Mouse (Mus musculus) kidney, postnatal 0 days (tissue): ENCODE measurements at regions not wholly inside any gene's neighbourhood (a gene's known extent, or its start where the extent isn't known, plus 50 kb on each side); places are given as distances from the start of the nearest gene placed in this dataset.

ENCODE experiments used
- ATAC-seq: fragments of 200-750 bp; cut with Nextera tagmentation; replicated peaks from 2 replicates; pipeline ENCODE4 v1.8.0; 2017; ENCODE audit warnings: low read depth, moderate number of reproducible peaks, moderate TSS enrichment, moderate library complexity; ENCODE audit not compliant: low FRiP score
- DNase-seq: peaks from one replicate; pipeline ENCODE4 v3.0.0-alpha.2; 2016; ENCODE audit warnings: low spot score
- H3K27ac ChIP-seq: fragments of 300-500 bp; sonication (generic); 2 replicates; pipeline ENCODE4 v1.5.1; 2014; ENCODE audit warnings: mild to moderate bottlenecking
- H3K27me3 ChIP-seq: fragments of 300-500 bp; sonication (generic); 2 replicates; pipeline ENCODE4 v1.6.1; 2014; ENCODE audit warnings: low read length, mixed read lengths; ENCODE audit not compliant: insufficient read depth
- H3K36me3 ChIP-seq: fragments of 300-500 bp; sonication (generic); 2 replicates; pipeline ENCODE4 v1.6.1; 2014; ENCODE audit warnings: low read length, mixed read lengths; ENCODE audit not compliant: insufficient read depth
- H3K4me1 ChIP-seq: fragments of 300-500 bp; sonication (generic); replicated peaks from 2 replicates; pipeline ENCODE4 v1.6.1; 2014; ENCODE audit warnings: antibody characterized with exemption, low read length, mixed read lengths; ENCODE audit not compliant: insufficient read depth
- H3K4me2 ChIP-seq: fragments of 300-500 bp; sonication (generic); 2 replicates; pipeline ENCODE4 v1.6.1; 2014; ENCODE audit warnings: mild to moderate bottlenecking, low read length, moderate library complexity, mixed read lengths
- H3K4me3 ChIP-seq: fragments of 300-500 bp; sonication (generic); replicated peaks from 2 replicates; pipeline ENCODE4 v1.5.1; 2014; ENCODE audit warnings: low read depth, low read length
- H3K9ac ChIP-seq: fragments of 300-500 bp; sonication (generic); 2 replicates; pipeline ENCODE4 v1.6.1; 2014; ENCODE audit warnings: low read depth, low read length
- H3K9me3 ChIP-seq: fragments of 300-500 bp; sonication (generic); replicated peaks from 2 replicates; pipeline ENCODE4 v1.6.1; 2016; ENCODE audit warnings: low read length, inconsistent platforms, mixed read lengths
- CTCF ChIP-seq: IDR thresholded peaks from 2 replicates; pipeline ENCODE4 v1.5.1; 2016; ENCODE audit warnings: antibody characterized with exemption, low read depth, mild to moderate bottlenecking, moderate library complexity
- WGBS: fragments of 180-500 bp; shearing (Covaris S2); extraction: QIAGEN DNeasy Blood & Tissue Kit; methylation state at CpG from one replicate; pipeline ENCODE4 v1.1.7; 2014; 5-methylcytosine and 5-hydroxymethylcytosine counted together

GRCm38 (mm10) chr17:48774172-48774890 is 157.8 kb upstream of the Lrfn2 start:
- no peak for TF ChIP-seq CTCF
- no peak overlapping the region for H3K4me3 ChIP-seq

DNA sequence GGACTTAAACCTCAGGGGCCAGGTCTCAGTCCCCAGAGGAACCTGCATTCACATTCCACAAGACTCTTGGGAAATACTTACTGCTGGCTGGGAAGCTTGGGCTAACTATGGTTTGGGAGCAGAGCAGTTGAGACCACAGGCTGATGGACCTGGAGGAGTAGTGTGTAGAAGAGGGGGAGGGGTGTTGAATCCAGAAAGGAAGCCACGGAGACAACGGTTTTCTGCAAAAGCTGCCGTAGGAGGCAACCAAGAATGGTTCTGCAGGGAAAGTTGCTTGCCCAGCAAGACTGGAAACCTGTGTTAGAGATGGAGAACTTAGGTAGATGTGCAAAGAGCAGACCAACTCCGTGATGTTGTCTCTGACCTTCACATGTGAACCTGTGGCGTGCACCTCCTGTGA is 156.7 kb upstream of the Lrfn2 start:
- no peaks in the 10 kb centered on the region for H3K36me3 ChIP-seq
- no peaks in the 10 kb centered on the region for H3K9me3 ChIP-seq
- ATAC-seq (no peak), DNase-seq (no peak)
- no peak overlapping the region for H3K4me2 ChIP-seq
- no peaks in the 10 kb centered on the region for H3K4me1 ChIP-seq
- no peaks in the 10 kb centered on the region for H3K27me3 ChIP-seq
- no peak overlapping the region for H3K27ac ChIP-seq
- H3K4me3 ChIP-seq: no peak overlapping the region
- WGBS: 69% methylated on average over 5 of the region's 5 CpGs
- no peak overlapping the region for H3K9ac ChIP-seq
- TF ChIP-seq CTCF: no peak

More at GRCm38 (mm10) chr17:48774172-48774890, 157.8 kb upstream of the Lrfn2 start:
- Histone ChIP-seq H3K4me1 (no peaks in the 10 kb centered on the region), H3K9me3 (no peaks in the 10 kb centered on the region), H3K4me2 (no peak overlapping the region), H3K27ac (no peak overlapping the region), H3K27me3 (no peaks in the 10 kb centered on the region), H3K9ac (no peak overlapping the region), H3K36me3 (no peaks in the 10 kb centered on the region)
- DNase-seq (peak; percentile 68), ATAC-seq (peak; percentile 52)
- 41% methylated on average over 15 of the region's 15 CpGs for WGBS

DNA sequence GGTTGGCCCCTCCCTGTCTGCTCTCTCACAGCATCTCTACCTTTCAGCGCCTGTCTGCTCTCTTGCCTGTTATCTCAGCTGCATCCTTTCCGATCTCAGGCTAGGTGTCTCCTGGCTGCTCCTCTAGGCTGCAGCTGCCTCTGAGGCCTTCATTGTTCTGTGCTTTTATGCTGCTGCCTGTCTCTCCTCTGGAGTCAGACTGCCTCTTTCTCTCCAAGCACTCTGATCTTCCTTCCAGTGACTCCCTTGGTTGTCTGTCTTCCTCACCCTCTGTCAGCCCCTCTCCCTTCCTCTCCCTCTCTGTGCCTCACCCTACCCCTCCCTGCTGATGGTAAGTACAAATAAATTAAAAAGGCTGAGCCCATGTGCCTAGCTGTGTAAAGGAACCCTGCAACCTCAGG is 155.7 kb upstream of the Lrfn2 start:
- no peak for TF ChIP-seq CTCF
- H3K9ac ChIP-seq: no peak overlapping the region

DNA sequence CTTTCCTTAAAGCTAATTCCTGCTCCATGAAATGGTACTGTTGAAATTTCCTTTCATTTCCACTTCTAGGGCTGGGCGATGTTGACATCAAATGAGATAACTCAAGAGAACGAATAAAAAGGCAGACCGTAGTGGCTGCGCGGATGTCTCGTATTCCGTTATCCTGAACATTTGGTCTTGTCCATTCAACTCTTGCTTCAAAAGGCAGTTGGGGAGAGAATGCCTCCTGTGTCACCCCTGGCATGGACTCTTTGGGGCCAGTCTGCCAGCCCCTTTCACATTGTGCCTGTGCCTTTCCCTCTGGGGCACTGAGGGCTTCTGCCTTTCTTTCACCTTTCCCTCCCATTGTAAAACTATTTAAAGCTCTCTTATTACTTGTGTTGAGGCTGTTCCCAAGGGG is 152.0 kb upstream of the Lrfn2 start:
- no peak overlapping the region for H3K4me3 ChIP-seq
- H3K27ac ChIP-seq: no peak overlapping the region
- DNase-seq (no peak), ATAC-seq (no peak)
- no peak for TF ChIP-seq CTCF
- H3K4me2 ChIP-seq: no peak overlapping the region
- H3K27me3 ChIP-seq: no peaks in the 10 kb centered on the region
- 88% methylated on average over 7 of the region's 7 CpGs for WGBS
- H3K4me1 ChIP-seq: no peaks in the 10 kb centered on the region
- H3K9me3 ChIP-seq: no peaks in the 10 kb centered on the region
- no peak overlapping the region for H3K9ac ChIP-seq
- no peaks in the 10 kb centered on the region for H3K36me3 ChIP-seq

More for the DNA sequence above, 155.7 kb upstream of the Lrfn2 start:
- ATAC-seq (no peak), DNase-seq (no peak)
- Histone ChIP-seq H3K36me3 (no peaks in the 10 kb centered on the region), H3K4me1 (no peaks in the 10 kb centered on the region), H3K4me2 (no peak overlapping the region), H3K27ac (no peak overlapping the region), H3K27me3 (no peaks in the 10 kb centered on the region), H3K9me3 (no peaks in the 10 kb centered on the region), H3K4me3 (no peak overlapping the region)
- 38% methylated on average over 2 of the region's 2 CpGs for WGBS

DNA sequence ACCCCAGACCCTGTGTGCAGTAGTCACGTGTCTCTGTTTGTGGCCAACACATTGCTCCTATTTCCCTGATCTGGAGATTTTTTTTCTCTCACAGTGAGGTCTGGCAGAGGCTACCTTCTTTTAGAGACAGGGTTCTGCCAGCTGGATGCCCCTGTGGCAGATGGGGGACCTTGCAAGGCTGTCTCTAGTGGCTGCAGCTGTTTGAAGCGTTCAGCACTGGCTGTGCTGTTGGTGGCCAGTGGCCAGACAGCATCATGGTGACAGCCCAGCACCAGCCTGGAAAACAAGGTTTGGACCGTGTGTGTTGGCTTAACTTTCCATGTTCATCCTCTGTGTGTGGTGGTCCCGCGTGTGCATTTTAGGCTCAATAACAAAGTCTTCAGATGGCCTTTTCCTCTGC is 147.8 kb upstream of the Lrfn2 start:
- WGBS: 75% methylated on average over 5 of the region's 5 CpGs
- Histone ChIP-seq H3K4me3 (no peak overlapping the region), H3K36me3 (no peaks in the 10 kb centered on the region), H3K4me1 (no peaks in the 10 kb centered on the region), H3K4me2 (no peak overlapping the region), H3K9me3 (no peaks in the 10 kb centered on the region), H3K27ac (no peak overlapping the region), H3K9ac (no peak overlapping the region), H3K27me3 (no peaks in the 10 kb centered on the region)
- no peak for DNase-seq
- no peak for ATAC-seq
- no peak for TF ChIP-seq CTCF

GRCm38 (mm10) chr17:48786501-48786900 is 145.7 kb upstream of the Lrfn2 start:
- Histone ChIP-seq H3K4me1 (no peaks in the 10 kb centered on the region), H3K9ac (no peak overlapping the region), H3K27me3 (no peaks in the 10 kb centered on the region), H3K36me3 (no peaks in the 10 kb centered on the region), H3K9me3 (no peaks in the 10 kb centered on the region), H3K27ac (no peak overlapping the region), H3K4me3 (no peak overlapping the region), H3K4me2 (no peak overlapping the region)
- no peak for TF ChIP-seq CTCF
- ATAC-seq: no peak
- no peak for DNase-seq
- 84% methylated on average over 12 of the region's 12 CpGs for WGBS

DNA sequence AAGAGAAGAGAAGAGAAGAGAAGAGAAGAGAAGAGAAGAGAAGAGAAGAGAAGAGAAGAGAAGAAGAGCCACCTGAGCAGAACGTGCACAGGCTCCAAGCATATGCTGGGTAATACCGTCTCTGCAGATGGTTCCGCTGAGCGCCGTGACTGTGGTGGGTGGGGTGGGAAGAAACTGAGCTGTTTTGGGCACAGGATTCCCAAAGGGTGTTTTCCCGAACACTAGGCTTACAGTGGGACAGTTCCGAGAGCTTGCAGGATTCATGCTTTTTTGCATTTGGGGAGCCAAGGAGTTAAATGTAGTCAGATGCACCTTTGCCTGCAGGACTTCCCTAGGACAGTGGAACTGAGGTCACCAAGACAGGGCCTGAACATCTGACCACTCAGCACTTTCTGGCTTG is 142.3 kb upstream of the Lrfn2 start:
- no peak for TF ChIP-seq CTCF
- WGBS: 87% methylated on average over 7 of the region's 7 CpGs
- Histone ChIP-seq H3K27ac (no peak overlapping the region), H3K4me2 (no peak overlapping the region), H3K4me1 (no peaks in the 10 kb centered on the region), H3K27me3 (no peaks in the 10 kb centered on the region), H3K9ac (no peak overlapping the region), H3K4me3 (no peak overlapping the region), H3K9me3 (no peaks in the 10 kb centered on the region), H3K36me3 (no peaks in the 10 kb centered on the region)
- ATAC-seq (no peak), DNase-seq (no peak)
